Mouse (Mus musculus) megakaryocyte, embryonic 14.5 days (primary cell): Measurements from ENCODE around the gene Esx1.

Experiments
- FLI1 ChIP-seq: IDR thresholded peaks from 2 replicates; pipeline ENCODE4 v1.6.1; 2012; ENCODE audit warnings: low read length, inconsistent platforms, mixed read lengths
- GATA1 ChIP-seq: IDR thresholded peaks from 3 replicates; pipeline ENCODE4 v1.6.1; 2012; ENCODE audit warnings: mixed read lengths, low read length, inconsistent platforms, borderline replicate concordance

DNA sequence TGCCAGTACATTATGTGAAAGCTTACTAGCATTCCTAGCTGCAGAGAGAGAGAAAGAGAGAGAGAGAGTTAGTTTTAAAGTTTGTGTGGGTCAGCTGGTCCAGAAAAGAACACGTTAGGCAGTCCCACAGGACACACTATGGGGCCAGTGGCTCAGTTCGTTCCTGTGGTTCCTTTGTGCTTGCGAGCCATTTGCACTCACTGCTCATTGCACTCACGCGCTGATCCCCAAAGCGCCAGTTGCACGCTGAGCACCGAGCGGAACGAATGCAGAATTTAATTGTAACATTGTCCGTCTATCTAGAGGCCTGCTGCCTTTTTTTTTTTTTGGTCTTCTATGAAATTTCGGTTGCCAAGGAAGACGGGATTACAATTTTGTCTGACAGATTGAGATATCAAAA, 15.4 kb downstream of the Esx1 start:
- TF ChIP-seq GATA1: no peak
- no peak for TF ChIP-seq FLI1
